Mouse (Mus musculus): Measurements from ENCODE around the gene Smug1.

DNA sequence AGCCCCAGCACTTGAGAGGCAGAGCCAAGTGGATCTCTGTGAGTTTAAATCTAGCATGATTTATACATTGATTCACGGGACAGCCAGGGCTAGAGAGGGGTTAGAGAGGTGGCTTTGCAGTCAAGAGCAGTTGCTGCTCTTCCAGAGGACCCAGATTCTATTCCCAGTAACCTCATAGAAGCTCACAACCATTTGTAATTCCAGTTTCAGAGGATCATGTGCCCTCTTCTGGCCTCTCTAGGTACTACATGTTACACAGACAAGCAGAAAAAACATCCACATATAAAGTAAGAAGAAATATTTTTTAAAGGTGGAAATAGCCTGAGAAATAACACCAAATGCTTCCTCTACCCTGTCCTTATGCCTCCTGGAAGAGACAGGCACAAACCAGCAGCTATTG, 36.2 kb downstream of the Smug1 start:
- TF ChIP-seq CTCF (IDR thresholded peaks at IDR 0.05; ENCODE audit: low read depth) (peak; percentile 52; the same call in 1 of the 2 replicates), EP300 (IDR thresholded peaks at IDR 0.05; ENCODE audit: low read depth) (no peak)
